Mouse (Mus musculus) testis, adult 2 months (tissue): ENCODE measurements around the gene Sp7. TPM values are rescaled to one million over a fixed set of nuclear protein-coding genes. Genes with fewer than 3 reads are reported as not detected.

Source experiments
- H3K27ac ChIP-seq: fragments of 200-500 bp; 2 replicates; pipeline ENCODE4 v1.5.1; 2012; ENCODE audit warnings: low read depth, low read length; ENCODE audit not compliant: control insufficient read depth, insufficient read depth
- H3K27me3 ChIP-seq: fragments of 200-500 bp; 2 replicates; pipeline ENCODE4 v1.6.1; 2012; ENCODE audit warnings: mild to moderate bottlenecking, low read length, moderate library complexity; ENCODE audit not compliant: control insufficient read depth, insufficient read depth
- H3K36me3 ChIP-seq: fragments of 200-500 bp; 2 replicates; pipeline ENCODE4 v1.6.1; 2012; ENCODE audit warnings: mild to moderate bottlenecking, low read length; ENCODE audit not compliant: control insufficient read depth, insufficient read depth
- H3K4me1 ChIP-seq: fragments of 200-500 bp; 2 replicates; pipeline ENCODE4 v1.6.1; 2012; ENCODE audit warnings: low read length; ENCODE audit not compliant: control insufficient read depth, insufficient read depth
- H3K4me3 ChIP-seq: fragments of 200-500 bp; 2 replicates; pipeline ENCODE4 v1.5.1; 2012; ENCODE audit warnings: low read depth, mild to moderate bottlenecking, low read length, moderate library complexity, mixed read lengths; ENCODE audit not compliant: control insufficient read depth
- CTCF ChIP-seq: fragments of 200-500 bp; IDR thresholded peaks from 2 replicates; pipeline ENCODE4 v1.5.1; 2012; ENCODE audit warnings: low read depth, mild to moderate bottlenecking, inconsistent platforms, low read length, moderate library complexity; ENCODE audit not compliant: control insufficient read depth, insufficient read depth, insufficient replicate concordance
- POLR2A ChIP-seq: fragments of 200-500 bp; IDR thresholded peaks from 2 replicates; pipeline ENCODE4 v1.6.1; 2012; ENCODE audit warnings: low read depth, mild to moderate bottlenecking, inconsistent platforms, low read length, moderate library complexity; ENCODE audit not compliant: control insufficient read depth
- polyA plus RNA-seq: library from polyadenylated mRNA; depleted of rRNA; stranded (reverse); fragments of >200 nt; gene quantifications from 2 replicates; pipeline ENCODE4 v1.2.3, GENCODE M21; 2012

Sp7 gene
- polyA plus RNA-seq, 1 experiment: 0.06 TPM

- no peak for TF ChIP-seq CTCF
- TF ChIP-seq POLR2A: 0 out of 2 replicates have a peak, but pooled peaks have one; percentile 13
- H3K27me3 ChIP-seq: peaks cover 3% of the 10 kb centered on the region; the same call in 1 of the 2 replicates
- no peaks in the 10 kb centered on the region; the same call in 1 of the 2 replicates for H3K36me3 ChIP-seq
- H3K4me3 ChIP-seq: peak overlapping the region; percentile 72
- peaks cover 29% of the 10 kb centered on the region for H3K4me1 ChIP-seq
- H3K27ac ChIP-seq: peak overlapping the region; percentile 52; the same call in 1 of the 2 replicates
Measured at GRCm38 (mm10) chr15:102355134-102355870, 11.7 kb downstream of the Sp7 start.

GRCm38 (mm10) chr15:102353986-102354385, 13.0 kb downstream of the Sp7 start:
- peaks cover 33% of the 10 kb centered on the region for H3K4me1 ChIP-seq
- H3K27ac ChIP-seq: no peak overlapping the region
- TF ChIP-seq CTCF (no peak), POLR2A (no peak)
- H3K27me3 ChIP-seq: peaks cover 3% of the 10 kb centered on the region; the same call in 1 of the 2 replicates
- no peak overlapping the region for H3K4me3 ChIP-seq
- H3K36me3 ChIP-seq: no peaks in the 10 kb centered on the region; the same call in 1 of the 2 replicates

DNA sequence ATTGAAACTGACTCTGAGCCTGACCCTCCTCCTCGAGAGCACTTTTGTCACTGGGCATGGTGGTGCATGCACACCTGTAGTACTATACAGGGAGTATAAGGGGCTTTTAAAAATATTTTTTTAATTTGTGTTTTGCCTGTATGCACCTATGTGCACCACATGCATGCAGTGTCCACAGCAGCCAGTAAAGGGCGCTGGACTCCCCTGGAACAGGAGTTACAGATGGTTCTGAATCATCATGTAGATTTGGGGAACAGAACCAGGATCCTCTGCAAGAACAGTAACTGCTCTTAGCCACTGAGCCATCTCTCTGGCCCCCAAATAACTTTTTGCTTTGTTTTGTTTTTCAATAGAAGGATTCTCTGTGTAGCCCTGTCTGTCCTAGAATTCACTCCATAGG, 14.8 kb downstream of the Sp7 start:
- peaks cover 23% of the 10 kb centered on the region for H3K4me1 ChIP-seq
- H3K4me3 ChIP-seq: no peak overlapping the region
- TF ChIP-seq CTCF (no peak), POLR2A (no peak)
- H3K27ac ChIP-seq: no peak overlapping the region
- H3K27me3 ChIP-seq: peaks cover 3% of the 10 kb centered on the region; the same call in 1 of the 2 replicates
- no peaks in the 10 kb centered on the region; the same call in 1 of the 2 replicates for H3K36me3 ChIP-seq

GRCm38 (mm10) chr15:102350942-102351291, 16.1 kb downstream of the Sp7 start:
- H3K4me3 ChIP-seq: peak overlapping the region; percentile 99
- H3K27me3 ChIP-seq: peaks cover 3% of the 10 kb centered on the region; the same call in 1 of the 2 replicates
- H3K27ac ChIP-seq: peak overlapping the region; percentile 87
- TF ChIP-seq POLR2A (no peak), CTCF (no peak)
- no peaks in the 10 kb centered on the region; the same call in 1 of the 2 replicates for H3K36me3 ChIP-seq
- peaks cover 16% of the 10 kb centered on the region for H3K4me1 ChIP-seq

DNA sequence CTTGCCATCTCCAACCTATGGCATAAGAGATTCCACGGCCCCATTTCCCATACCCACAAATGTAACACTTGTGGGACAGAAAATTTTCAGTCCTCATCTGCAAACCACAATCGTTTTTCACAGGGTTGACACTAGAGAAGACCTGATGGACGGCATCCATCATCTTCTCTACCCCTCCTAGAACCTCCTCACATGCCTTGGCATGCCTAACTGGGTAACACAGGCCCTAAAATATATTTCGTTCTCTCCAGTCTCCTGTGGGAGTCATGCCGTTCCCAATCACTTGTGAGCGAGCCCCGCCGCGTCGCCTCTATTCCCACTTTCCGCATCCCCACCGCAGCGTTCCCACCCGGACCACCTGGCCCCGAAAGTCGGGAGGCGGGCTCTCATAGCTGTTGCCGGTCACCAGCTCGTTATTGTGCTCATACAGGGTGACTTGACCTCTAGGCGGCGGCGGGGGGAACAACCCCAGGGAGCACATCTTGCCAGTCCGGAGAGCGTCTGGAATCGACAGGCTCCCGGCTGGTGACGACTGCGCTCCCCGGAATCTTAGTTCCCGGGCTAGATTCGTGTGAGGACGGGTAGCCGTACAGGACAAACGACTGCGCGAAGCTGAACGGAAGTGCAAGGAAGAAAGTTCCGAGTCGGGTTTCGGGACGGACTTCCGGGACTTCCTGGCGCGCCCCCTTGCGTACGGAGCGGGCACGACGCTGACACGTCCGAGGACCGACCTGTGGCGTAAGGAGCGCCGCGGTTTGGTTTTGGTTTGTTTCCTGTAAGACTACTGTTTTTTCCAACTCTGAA, 16.6 kb downstream of the Sp7 start, which contains the start of gene Aaas:
Gene Aaas (minus strand): TSS at position 634 of the 804 bp plus-strand sequence.
- H3K4me3 ChIP-seq: peak within 1 kb of the TSS; percentile 99
- H3K27ac ChIP-seq: peak within 1 kb of the TSS; percentile 87
- peaks cover 11% of the 10 kb centered on the region for H3K4me1 ChIP-seq
- no peaks in the 10 kb centered on the region; the same call in 1 of the 2 replicates for H3K36me3 ChIP-seq
- TF ChIP-seq CTCF: peak; percentile 89
- TF ChIP-seq POLR2A: peak; percentile 81
- H3K27me3 ChIP-seq: peaks cover 3% of the 10 kb centered on the region; the same call in 1 of the 2 replicates

DNA sequence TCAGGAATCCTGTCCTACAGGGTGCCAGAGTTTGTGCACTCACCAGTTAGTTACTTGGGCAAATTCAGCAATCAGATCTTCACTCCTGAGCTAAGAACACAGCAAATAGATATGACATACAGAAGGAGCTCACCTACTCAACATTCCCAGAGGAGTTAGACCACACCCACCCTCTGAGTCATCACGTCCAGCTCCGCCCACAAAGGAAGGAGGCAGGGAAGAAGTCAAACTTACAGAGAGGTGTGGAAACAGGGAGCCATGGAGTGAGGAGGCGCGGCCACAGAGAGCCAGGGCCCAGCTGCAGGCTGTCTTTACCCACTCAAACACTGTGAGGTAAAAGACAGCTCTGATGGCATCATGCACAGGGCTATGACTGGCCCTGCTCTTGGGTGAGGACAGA, 20.5 kb downstream of the Sp7 start:
- H3K27ac ChIP-seq: no peak overlapping the region
- H3K4me1 ChIP-seq: peaks cover 6% of the 10 kb centered on the region
- no peak overlapping the region for H3K4me3 ChIP-seq
- H3K27me3 ChIP-seq: no peaks in the 10 kb centered on the region
- no peak for TF ChIP-seq CTCF
- TF ChIP-seq POLR2A: no peak
- no peaks in the 10 kb centered on the region; the same call in 1 of the 2 replicates for H3K36me3 ChIP-seq

- H3K4me3 ChIP-seq: no peak overlapping the region
- H3K36me3 ChIP-seq: peaks cover 1% of the 10 kb centered on the region
- no peak overlapping the region for H3K27ac ChIP-seq
- TF ChIP-seq POLR2A (no peak), CTCF (no peak)
- H3K4me1 ChIP-seq: no peaks in the 10 kb centered on the region
- no peaks in the 10 kb centered on the region for H3K27me3 ChIP-seq
Measured at GRCm38 (mm10) chr15:102344490-102344889, 22.5 kb downstream of the Sp7 start.
